Mouse (Mus musculus) hindbrain, postnatal 0 days (tissue): ENCODE data around the gene Dock6. TPM values are rescaled to one million over a fixed set of nuclear protein-coding genes. Genes with fewer than 3 reads are reported as not detected.
"Not testable (repeated sequence)": the region's sequence is repeated elsewhere in the genome, so short reads cannot be mapped to it uniquely, and the experiment has no call there.

Source experiments
- ATAC-seq: fragments of 200-750 bp; cut with Nextera tagmentation; 2 replicates; pipeline ENCODE4 v1.8.0; 2017; ENCODE audit warnings: mild to moderate bottlenecking, moderate TSS enrichment, moderate library complexity
- DNase-seq: peaks from one replicate; pipeline ENCODE4 v3.0.0-alpha.2; 2015; ENCODE audit warnings: low spot score
- H3K27ac ChIP-seq: fragments of 300-500 bp; sonication (generic); 2 replicates; pipeline ENCODE4 v1.5.1; 2014; ENCODE audit warnings: mild to moderate bottlenecking
- H3K27me3 ChIP-seq: fragments of 300-500 bp; sonication (generic); 2 replicates; pipeline ENCODE4 v1.6.1; 2014; ENCODE audit warnings: low read length, mixed read lengths; ENCODE audit not compliant: insufficient read depth
- H3K36me3 ChIP-seq: fragments of 300-500 bp; sonication (generic); 2 replicates; pipeline ENCODE4 v1.6.1; 2014; ENCODE audit warnings: low read length, mixed read lengths; ENCODE audit not compliant: insufficient read depth
- H3K4me1 ChIP-seq: fragments of 300-500 bp; sonication (generic); 2 replicates; pipeline ENCODE4 v1.6.1; 2014; ENCODE audit warnings: antibody characterized with exemption, low read length, mixed read lengths; ENCODE audit not compliant: insufficient read depth
- H3K4me2 ChIP-seq: fragments of 300-500 bp; sonication (generic); 2 replicates; pipeline ENCODE4 v1.6.1; 2014; ENCODE audit warnings: low read depth, mild to moderate bottlenecking, low read length, moderate library complexity, mixed read lengths
- H3K4me3 ChIP-seq: fragments of 300-500 bp; sonication (generic); 2 replicates; pipeline ENCODE4 v1.5.1; 2014; ENCODE audit warnings: low read length
- H3K9ac ChIP-seq: fragments of 300-500 bp; sonication (generic); replicated peaks from 2 replicates; pipeline ENCODE4 v1.6.1; 2014; ENCODE audit warnings: mild to moderate bottlenecking, low read length, moderate library complexity, mixed read lengths
- H3K9me3 ChIP-seq: fragments of 300-500 bp; sonication (generic); 2 replicates; pipeline ENCODE4 v1.6.1; 2016; ENCODE audit warnings: low read length, mixed read lengths
- CTCF ChIP-seq: IDR thresholded peaks from 2 replicates; pipeline ENCODE4 v1.5.1; 2016; ENCODE audit warnings: antibody characterized with exemption, control low read depth, low read depth
- WGBS: fragments of 180-500 bp; shearing (Covaris S2); extraction: QIAGEN DNeasy Blood & Tissue Kit; methylation state at CpG from one replicate; pipeline ENCODE4 v1.1.7; 2014; 5-methylcytosine and 5-hydroxymethylcytosine counted together
- polyA plus RNA-seq: library from polyadenylated mRNA; unstranded; fragments of >200 nt; fragmentation: Nextera tagmentation; extraction: Ambion mirVana; gene quantifications from 2 replicates; pipeline ENCODE4 v1.2.1, GENCODE M21; 2015
- total RNA-seq: library from RNA; depleted of rRNA; stranded (reverse); fragments of >200 nt; gene quantifications from 2 replicates; pipeline ENCODE4 v1.2.3, GENCODE M21; 2014

Gene Dock6
- total and polyA plus RNA-seq, 2 experiments from 2014 or later: 11.5 to 15.6 TPM

- H3K27me3 ChIP-seq, H3K36me3 ChIP-seq, H3K4me1 ChIP-seq, H3K9ac ChIP-seq, H3K9me3 ChIP-seq, H3K4me2 ChIP-seq, ATAC-seq, H3K27ac ChIP-seq, H3K4me3 ChIP-seq: not testable (repeated sequence)
- DNase-seq: peak; percentile 27
- TF ChIP-seq CTCF: peak; percentile 49
- WGBS: 52% methylated on average over 7 of the region's 7 CpGs
Measured at GRCm38 (mm10) chr9:21869290-21869689, 16.9 kb upstream of the Dock6 start.

- no peaks in the 10 kb centered on the region for H3K27me3 ChIP-seq
- 89% methylated on average over 3 of the region's 3 CpGs for WGBS
- ATAC-seq (no peak), DNase-seq (no peak)
- H3K9me3 ChIP-seq: no peaks in the 10 kb centered on the region
- H3K36me3 ChIP-seq: no peaks in the 10 kb centered on the region
- no peak overlapping the region for H3K4me2 ChIP-seq
- no peak overlapping the region for H3K27ac ChIP-seq
- no peak overlapping the region for H3K4me3 ChIP-seq
- no peaks in the 10 kb centered on the region for H3K4me1 ChIP-seq
- TF ChIP-seq CTCF: no peak
- no peak overlapping the region for H3K9ac ChIP-seq
Measured at GRCm38 (mm10) chr9:21867726-21868125, 15.3 kb upstream of the Dock6 start.

DNA sequence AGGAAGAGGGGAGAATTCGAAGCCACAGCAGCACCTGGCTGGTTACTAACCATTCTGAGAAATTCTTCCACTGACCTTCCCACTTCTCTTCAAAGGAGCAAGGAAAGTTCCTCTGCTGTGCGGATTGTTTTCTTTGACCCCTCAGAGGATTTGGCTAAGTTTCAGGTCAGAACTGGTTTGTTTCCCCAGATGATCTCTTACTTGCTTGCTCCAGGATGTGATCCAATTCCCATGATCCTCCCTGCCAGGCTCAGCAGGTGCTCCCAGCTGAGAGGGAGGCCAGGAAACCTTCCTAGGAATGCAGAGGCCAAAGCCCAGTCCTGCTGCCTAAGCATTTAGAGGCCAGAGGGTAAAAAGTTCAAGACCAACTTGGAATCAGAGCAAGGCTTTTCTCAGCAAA, 14.2 kb upstream of the Dock6 start:
- Histone ChIP-seq H3K9ac (no peak overlapping the region), H3K36me3 (no peaks in the 10 kb centered on the region), H3K4me3 (no peak overlapping the region), H3K4me1 (no peaks in the 10 kb centered on the region), H3K27me3 (no peaks in the 10 kb centered on the region), H3K4me2 (no peak overlapping the region), H3K9me3 (no peaks in the 10 kb centered on the region), H3K27ac (0 out of 2 replicates have a peak overlapping the region, but pooled peaks have one; percentile 54)
- DNase-seq: peak; percentile 21
- WGBS: 41% methylated on average over 2 of the region's 2 CpGs
- ATAC-seq: no peak
- no peak for TF ChIP-seq CTCF

DNA sequence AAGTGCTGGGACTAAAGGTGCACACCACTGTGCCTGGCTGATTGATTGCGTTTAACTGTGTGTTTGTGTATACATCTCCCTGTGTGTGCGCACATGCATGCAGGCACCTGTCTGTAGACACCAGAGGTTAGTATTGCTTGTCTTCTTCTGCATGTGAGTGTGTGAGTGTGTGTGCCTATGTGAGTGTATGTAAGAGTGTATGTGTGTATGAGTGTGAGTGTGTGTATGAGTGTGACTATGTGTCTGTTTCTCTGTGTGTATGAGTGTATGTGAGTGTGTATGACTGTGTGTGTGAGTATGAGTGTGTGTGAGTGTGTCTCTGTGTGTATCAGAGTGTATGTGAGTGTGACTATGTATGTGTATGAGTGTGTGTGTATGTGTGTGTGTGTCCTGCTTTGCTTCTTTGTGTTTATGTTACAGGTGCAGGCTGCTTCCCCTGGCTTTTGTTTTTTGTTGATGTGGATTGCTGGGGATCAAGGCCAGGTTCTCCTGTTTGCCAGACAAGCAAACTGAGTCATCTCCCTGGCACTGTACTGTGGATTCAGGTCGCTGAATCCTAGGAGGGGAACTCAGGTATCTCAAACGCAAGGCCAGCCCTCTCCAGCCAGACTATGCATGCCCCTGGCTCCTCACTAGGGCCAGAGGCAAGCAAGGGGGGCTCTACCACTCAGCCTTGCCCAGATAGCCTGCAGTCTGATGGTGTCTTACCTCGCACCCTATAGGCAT, 13.4 kb upstream of the Dock6 start:
- WGBS: 68% methylated on average over 5 of the region's 5 CpGs
- no peak for TF ChIP-seq CTCF
- H3K9me3 ChIP-seq: no peaks in the 10 kb centered on the region
- no peaks in the 10 kb centered on the region for H3K4me1 ChIP-seq
- ATAC-seq: no peak
- H3K36me3 ChIP-seq: no peaks in the 10 kb centered on the region
- no peak overlapping the region for H3K4me3 ChIP-seq
- H3K27me3 ChIP-seq: no peaks in the 10 kb centered on the region
- DNase-seq: no peak
- H3K9ac ChIP-seq: no peak overlapping the region
- peak overlapping the region; percentile 54; the same call in 1 of the 2 replicates for H3K27ac ChIP-seq
- no peak overlapping the region for H3K4me2 ChIP-seq

- H3K9me3 ChIP-seq: no peaks in the 10 kb centered on the region
Measured at GRCm38 (mm10) chr9:21862181-21862580, 9.7 kb upstream of the Dock6 start.

GRCm38 (mm10) chr9:21860349-21860748, 7.9 kb upstream of the Dock6 start:
- not testable (repeated sequence) for H3K27ac ChIP-seq, ATAC-seq, H3K27me3 ChIP-seq, H3K4me2 ChIP-seq, H3K4me1 ChIP-seq, DNase-seq, H3K9ac ChIP-seq, H3K9me3 ChIP-seq, H3K4me3 ChIP-seq, H3K36me3 ChIP-seq
- 65% methylated on average over 6 of the region's 6 CpGs for WGBS

More at GRCm38 (mm10) chr9:21862181-21862580, 9.7 kb upstream of the Dock6 start:
- Histone ChIP-seq H3K36me3 (no peaks in the 10 kb centered on the region), H3K27me3 (no peaks in the 10 kb centered on the region), H3K27ac (no peak overlapping the region), H3K4me3 (no peak overlapping the region), H3K4me2 (no peak overlapping the region), H3K4me1 (no peaks in the 10 kb centered on the region), H3K9ac (no peak overlapping the region)
- TF ChIP-seq CTCF: no peak
- no peak for ATAC-seq
- DNase-seq: no peak
- 62% methylated on average over 1 of the region's 1 CpGs for WGBS

- Histone ChIP-seq H3K4me2 (no peak overlapping the region), H3K4me3 (no peak overlapping the region), H3K36me3 (no peaks in the 10 kb centered on the region), H3K27me3 (no peaks in the 10 kb centered on the region), H3K9me3 (no peaks in the 10 kb centered on the region), H3K4me1 (no peaks in the 10 kb centered on the region), H3K9ac (no peak overlapping the region), H3K27ac (no peak overlapping the region)
- no peak for TF ChIP-seq CTCF
- no peak for ATAC-seq
- DNase-seq: no peak
- WGBS: 88% methylated on average over 3 of the region's 3 CpGs
Measured at GRCm38 (mm10) chr9:21859606-21860005, 7.2 kb upstream of the Dock6 start.
